Mouse (Mus musculus) left cerebral cortex, adult 8-10 months (tissue): ENCODE measurements around the gene Stx12. TPM values are rescaled to one million over a fixed set of nuclear protein-coding genes. Genes with fewer than 3 reads are reported as not detected.

Source experiments
- DNase-seq, 2 experiments: peaks; one replicate each; pipeline ENCODE4 v3.0.0; 2022; ENCODE audit warnings: low spot score in 2 of 2
- total RNA-seq, 4 experiments: library from RNA; stranded (reverse); gene quantifications; 2 replicates each; pipeline ENCODE4 v1.2.4; 2022

The Stx12 gene
- total RNA-seq, 4 experiments from 2014 or later: 97.6 to 103 (median 98.8) TPM

DNA sequence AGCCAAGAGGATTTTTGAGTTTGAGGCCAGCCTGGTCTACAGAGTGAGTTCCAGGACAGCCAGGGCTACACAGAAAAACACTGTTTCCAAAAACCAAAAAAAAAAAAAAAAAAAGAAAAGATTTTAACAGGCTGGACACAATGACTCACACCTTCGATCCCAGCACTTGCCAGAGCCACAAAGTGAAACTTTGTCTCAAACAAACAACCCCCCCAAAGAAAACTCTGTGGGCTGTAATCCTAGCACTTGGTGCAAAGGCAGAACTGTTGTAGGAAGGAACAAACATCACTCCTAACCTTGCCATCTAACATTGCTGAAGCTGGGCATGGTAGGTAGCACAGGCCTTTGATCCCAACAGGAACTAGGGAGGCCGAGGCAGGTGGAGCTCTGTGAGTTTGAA, 19.5 kb downstream of the Stx12 start:
- no peak for DNase-seq

DNA sequence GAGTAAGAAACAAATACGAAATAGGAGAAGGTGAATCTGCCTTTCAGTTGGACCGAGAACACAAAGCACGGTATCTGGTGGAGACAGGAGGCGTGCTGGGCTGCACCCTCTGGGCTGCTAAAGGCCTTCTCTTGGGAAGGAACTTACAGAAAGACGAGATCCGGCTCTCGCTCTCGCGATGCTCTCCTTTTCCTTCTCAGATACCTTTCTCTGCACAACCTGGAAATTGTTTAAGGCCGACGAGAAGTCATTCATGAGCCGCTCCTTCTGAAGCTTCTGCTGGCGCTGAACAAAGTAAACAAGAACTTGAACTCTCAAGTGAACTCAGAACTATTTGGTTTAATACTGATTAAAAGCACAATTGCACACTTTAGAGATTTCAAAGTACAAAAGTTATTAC, 21.3 kb downstream of the Stx12 start:
- DNase-seq: no peak

DNA sequence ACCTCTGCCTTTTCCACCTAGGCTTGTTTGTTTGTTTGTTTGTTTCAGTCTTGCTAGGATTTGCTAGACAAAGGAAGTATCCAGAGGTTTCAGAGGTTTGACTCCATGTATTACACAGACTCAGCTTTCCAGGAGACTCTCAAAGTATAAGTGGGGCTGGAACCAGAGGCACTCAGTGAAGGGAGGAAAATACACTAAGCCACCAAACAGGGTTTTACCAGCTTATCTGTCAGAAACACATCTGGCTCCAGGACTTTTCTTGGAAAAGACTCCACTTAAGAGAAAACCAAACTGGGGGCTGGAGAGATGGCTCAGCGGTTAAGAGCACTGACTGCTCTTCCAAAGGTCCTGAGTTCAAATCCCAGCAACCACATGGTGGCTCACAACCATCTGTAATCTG, 23.4 kb downstream of the Stx12 start:
- DNase-seq: no peak

DNA sequence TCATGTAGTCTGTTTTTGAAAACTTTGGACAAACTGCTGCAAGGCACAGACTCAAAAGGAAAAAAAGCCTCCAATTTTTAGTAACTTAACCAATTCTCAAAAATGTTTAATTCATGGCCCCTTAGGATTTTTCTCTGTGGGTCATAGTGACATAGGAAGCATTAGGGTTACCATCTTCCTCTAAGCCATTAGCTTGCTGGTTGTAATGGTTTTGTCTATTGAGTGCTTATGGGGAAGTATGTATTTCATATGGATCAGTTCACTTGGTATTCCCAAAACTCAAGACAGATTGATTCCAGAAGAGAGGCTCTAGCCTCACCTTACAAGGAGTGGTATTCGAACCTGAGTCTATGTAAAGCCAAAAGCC, 40.6 kb downstream of the Stx12 start:
- DNase-seq: no peak

DNA sequence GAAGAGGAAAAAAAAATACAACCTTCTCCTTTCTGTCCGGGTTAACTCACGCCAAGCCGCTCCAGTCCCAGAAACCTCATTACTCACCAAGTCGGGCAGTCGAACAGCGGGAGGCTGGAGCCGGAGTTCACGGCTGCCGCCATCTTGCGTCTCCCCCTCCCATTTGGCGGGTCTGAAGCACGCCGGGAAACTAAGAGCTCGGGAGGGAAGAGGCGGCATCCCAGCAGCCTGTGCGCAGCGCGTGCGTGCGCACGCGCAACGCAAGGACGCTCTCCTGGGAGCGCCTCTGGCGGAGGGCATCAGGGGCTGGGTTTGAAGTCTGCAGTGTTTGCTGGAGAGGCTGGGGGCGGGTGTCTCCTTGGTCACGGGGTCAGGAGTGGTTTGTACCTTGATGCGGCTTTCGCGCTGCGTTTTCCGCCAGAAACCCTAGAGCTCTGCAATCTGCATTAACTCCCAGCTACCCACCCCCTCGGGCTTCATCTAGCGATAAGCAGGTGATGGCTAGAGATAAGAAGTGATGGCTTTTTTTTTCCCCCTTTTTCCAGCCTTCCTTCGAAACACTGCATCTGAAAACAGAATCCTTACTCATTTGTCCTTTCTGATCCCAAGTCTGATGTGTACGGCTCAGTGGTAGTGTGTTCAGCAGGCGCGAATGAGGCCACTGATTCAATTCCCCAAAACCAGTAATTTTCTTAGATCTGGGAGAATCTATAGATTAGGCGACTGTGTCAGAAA, 41.2 kb downstream of the Stx12 start, which contains the start of gene Ppp1r8:
Ppp1r8 (minus strand) TSS at position 200 of the 735 bp plus-strand sequence.
- peak; percentile 70 to 89 for DNase-seq

DNA sequence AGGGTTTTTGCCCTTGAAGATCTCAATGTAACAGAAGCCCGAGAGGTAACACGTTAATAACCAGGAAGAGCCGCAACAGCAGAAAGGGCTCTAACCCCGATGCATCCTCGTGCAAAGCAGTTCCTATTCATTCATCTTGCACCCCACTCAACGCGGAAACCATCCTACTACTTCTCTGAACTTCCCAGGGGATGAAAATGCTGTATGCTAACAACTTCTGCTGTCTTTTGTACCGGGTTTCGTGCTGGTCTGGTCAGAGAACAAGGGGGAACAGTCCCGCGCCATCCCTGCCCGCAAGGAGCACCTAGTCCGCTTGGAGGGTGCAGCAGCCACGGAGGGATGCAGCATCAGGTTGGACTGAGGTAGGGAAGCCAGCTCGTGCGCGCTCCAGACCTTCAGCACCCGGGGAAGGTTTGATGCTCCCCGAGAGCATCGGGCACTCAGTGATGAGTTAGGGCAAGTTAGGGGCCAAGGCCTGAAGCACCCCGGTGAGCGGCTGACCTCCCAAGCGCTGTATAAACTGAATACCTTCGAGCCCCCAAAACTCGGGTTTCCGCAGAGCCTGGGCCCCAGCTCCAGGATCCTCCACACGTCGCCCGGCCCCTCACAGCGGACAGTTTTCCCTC, 41.9 kb downstream of the Stx12 start:
- peak in 1 of 2 experiments; percentile 21 for DNase-seq

DNA sequence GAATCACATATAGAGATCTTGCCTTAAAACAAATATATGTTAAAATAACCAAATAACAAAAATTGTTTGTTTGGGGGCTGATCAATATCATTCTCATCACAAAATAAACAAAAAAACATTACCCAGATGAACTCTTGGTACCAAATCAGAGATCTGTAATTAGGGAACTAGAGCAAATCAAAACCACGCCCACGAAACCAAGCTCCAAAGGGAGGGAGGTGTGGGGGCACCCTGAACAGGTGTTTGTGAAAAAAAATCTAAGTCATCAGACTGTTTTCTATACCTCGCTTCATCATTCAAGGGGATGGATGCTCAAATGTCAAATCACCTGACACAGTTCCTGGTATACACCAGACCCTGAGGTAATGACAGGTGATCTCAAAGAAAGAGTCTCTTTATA, 42.8 kb downstream of the Stx12 start:
- DNase-seq: no peak

DNA sequence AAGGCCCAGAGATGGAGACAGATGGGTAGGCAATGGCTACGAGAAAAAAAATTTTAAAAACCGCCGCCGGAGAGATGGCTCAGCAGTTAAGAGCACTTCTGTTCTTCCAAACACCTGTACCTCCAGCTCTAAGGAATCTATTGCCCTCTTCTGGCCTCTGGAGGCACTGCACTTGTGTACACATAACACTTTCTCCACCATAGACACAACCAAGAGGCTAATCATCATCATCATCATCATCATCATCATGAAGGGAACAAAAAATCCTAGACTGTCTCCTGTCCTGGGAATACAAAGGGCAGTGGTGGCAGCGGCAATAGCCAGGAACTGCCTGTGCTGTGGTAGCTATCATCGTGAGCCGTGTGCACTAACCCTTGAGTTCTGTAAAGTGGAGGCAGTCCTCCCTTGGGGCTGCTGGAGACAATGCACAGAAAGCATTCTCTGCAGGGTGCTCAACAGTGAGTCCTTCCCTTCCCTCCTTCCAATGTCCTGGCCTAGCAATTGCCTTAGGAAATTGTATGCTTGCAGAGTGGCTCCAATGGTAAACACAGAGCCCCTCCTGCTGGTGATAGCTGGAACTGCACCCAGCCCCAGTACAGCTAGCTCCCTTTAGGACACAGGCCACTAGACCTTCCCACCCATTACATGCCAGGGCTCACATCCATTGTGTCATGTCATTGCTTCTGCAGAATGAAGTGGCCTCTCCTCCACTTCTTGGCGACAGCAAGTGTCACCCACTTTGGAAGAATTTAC, 60.5 kb downstream of the Stx12 start:
- peak; percentile 45 to 58 for DNase-seq

DNA sequence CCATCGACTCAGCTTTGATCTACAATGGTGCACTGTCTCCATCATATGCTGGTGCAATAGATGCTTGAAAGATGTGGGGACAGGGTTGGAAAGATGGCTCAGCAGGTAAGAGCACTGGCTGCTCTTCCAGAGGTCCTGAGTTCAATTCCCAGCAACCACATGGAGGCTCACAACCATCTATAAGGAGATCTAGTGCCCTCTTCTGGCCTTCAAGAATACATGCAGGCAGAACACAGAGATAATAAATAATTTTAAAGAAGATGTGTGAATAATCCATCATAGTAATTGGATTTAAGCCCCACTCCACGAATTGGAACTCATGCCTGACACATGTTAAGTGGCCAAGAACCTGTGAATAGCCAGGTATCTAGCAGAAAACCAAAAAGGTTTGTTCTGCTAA, 65.9 kb downstream of the Stx12 start:
- no peak for DNase-seq

DNA sequence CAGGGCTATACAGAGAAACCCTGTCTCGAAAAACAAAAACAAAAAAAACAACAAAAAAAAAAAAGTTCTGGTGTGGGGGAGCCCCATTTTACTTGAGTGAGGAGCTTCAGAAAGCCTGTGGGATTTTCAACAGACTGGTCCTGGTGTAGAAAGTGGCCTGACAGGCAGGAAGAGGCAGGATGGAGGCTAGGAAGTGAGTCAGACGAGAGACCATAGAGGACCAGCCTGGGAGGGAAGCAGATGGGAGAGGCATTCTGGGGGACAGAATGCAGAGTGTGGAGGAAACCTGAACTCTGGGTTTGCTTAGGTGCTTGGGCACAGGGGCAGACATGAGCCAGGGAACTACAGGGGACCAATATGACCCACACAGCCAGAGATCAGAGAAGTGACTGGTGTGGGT, 67.5 kb downstream of the Stx12 start:
- no peak for DNase-seq

DNA sequence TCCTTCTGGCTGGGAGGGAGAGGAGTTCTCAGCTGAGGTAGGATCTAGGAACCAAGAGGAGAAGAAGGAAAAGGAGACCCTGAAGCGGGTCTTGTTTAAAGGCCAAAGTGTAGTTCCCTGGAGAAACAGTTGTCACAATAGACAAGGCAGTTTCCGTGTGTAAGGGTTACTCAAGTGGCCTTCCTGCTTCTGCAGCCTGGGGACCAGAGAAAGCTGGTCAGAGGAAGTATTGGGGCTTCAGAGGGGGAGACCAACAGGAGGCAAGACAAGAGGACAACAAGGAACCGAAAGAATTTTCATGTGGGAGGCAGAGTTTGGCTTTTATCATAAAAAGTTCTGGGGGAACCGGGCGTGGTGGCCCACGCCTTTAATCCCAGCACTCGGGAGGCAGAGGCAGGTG, 67.9 kb downstream of the Stx12 start:
- DNase-seq: no peak

DNA sequence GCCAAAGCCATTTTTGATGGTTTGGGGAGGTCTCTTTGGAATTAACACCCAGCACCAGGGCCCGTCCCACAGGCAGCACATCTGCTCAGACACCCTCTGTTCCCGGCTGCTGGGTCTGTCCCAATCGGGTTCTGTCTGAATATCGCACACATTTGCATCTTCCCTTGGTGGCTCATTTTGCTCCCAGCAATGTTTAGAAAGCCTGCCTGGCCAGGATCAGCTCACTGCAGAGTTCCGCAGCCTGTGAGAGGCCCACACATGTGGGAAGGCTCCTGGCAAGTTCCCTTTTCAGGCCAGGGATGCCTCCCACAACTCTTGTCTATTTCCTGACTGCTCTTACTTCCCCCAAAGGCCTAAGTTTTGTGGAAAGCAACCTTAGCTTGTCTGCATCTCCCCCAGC, 74.7 kb downstream of the Stx12 start:
- DNase-seq: peak; percentile 18 to 81

DNA sequence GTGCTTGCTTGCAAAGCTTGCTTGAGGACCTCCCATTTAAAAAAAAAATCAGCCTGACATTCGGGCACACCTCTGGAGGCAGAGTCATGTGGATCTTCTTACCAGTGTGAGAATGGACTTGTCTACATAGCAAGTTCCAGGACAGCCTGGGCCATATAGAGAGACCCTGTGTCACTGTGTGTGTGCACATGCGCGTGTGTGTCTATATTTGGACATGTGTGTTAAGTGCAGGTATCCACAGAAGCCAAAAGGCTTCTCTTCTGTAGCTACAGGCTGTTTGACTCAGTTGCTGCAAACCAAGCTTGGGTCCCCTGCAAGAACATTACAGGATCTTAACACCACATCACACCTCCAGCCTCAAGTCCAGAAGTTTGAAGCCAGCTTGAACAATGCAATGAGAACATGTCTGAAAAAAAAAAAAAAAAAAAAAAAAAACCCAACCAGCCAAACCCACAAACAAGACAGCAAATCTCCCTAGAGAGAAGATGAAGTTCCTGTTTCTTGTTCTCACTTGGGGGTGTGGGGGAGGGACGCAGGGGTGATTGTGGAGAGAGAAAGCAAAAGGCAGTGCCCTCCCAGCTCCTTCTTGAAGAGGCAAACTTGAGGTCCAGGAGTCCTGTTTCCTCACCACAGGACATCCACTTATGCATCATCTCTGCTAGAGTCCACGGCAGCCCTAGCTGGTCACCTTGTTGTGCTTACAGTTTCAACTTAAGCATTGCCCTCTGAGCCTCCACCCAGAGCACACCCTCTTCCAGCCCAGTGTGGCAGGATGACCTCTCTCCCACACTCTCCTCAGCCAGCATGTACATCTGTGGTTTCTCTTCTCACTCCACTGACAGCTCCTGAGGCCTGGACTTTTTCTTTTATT, 76.3 kb downstream of the Stx12 start:
- DNase-seq: no peak

DNA sequence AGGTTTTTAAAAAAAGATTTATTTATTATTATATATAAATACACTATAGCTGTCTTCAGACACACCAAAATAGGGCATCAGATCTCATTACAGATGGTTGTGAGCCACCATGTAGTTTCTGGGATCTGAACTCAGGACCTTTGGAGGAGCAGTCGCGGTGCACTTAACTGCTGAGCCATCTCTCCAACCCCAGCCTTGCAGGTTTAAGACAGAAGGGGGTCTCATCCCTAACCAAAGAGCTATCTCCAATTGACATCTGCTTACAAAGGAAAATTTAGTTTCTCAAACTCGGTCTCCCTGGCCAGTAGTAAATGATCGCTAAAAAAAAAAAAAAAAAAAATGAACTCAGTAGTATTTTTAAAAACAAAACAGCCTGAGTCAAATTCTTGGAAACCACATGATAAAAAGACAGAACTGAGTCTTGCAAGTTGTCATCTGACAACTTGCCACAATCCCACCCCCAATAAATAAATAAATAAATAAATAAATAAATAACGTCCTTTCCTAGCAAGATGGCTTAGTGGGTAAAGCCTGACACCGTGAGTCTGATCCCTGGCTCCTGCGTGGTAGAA, 77.6 kb downstream of the Stx12 start:
- no peak for DNase-seq

DNA sequence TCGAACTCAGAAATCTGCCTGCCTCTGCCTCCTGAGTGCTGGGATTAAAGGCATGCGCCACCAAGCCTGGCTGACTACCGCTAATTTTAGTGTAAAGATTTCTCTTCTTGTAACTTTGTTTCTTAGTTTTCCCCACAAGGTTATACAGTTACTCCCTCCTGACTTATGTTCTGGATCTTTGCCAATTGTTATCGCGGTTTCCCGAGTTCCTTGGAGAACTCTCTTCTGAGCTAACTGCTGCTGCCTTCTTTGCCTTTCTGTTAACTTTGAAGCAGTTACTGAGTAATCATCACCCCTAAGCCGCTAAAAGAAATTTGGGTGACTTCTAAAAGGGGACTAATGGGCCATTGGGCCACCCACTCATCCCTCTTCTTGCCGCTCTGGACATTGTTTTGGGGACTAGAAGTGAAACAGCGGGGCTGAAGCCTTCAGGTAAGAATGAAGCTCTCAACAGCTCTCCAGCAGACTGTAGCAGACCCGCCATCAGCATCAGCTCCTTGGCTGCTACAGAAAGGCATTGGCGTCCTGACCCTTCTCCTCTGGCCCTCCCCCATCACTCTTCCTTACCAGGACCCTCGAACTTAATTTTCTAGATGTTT, 78.6 kb downstream of the Stx12 start:
- no peak for DNase-seq

DNA sequence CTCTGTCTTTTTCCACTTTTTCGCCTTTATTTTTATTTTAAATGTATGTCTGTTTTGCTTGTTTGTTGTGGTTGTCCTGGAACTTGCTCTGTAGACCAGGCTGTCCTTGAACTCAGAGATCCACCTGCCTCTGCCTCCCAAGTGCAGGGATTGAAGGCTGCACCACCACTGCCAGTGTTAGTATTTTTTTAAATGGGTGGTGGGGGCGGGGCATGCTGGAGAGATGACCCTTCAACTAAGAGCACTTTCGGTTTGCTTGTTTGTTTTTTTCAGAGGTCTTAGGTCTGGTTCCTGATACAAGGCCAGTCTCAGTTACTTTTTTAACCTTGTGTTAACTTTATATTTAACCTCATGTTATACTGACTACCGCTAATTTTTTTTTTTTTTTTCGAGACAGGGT, 79.2 kb downstream of the Stx12 start:
- no peak for DNase-seq

DNA sequence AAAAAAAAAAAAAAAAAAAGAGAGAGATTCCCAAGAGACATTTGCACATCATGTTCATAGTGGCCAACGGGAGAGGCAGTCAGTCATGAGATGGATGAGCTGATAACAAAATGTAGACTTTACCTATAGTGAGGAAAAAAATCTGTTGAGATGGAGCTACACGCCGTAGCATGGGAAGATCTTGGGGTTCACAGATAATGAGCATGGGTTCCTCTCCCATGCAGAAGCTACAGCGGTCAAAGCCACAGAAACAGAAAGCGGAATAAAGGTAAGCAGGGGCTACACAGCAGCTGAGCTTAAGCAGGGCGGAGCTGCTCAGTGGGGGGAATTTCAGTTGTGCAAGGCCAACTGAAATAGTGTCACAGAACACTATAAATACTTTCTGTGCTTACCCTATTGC, 80.0 kb downstream of the Stx12 start:
- no peak for DNase-seq

DNA sequence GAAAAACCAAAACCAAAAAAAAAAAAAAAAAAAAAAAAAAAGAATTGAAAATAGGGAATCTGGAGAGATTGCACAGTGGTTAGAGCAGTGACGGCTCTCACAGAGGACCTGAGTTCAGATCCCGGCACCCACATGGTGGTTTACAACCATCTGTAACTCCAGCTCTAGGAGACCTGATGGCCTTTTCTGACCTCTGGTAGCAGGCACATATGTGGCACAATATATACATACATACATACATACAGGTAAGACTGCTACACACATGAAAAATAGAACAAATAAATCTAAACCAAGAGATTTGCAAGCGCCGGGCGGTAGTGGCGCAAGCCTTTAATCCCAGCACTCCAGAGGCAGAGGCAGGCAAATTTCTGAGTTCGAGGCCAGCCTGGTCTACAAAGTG, 80.4 kb downstream of the Stx12 start:
- DNase-seq: no peak
